Mouse (Mus musculus) induced T-regulatory cell, adult 2 months (primary cell): Measurements from ENCODE around the gene Sez6l.
A peak's percentile ranks its signal among the peaks of the same experiment; 100 is the strongest.
"Not testable (repeated sequence)": the region's sequence is repeated elsewhere in the genome, so short reads cannot be mapped to it uniquely, and the experiment has no call there.

Experiments
- DNase-seq: peaks from one replicate; pipeline ENCODE4 v3.0.0-alpha.2; 2012; ENCODE audit warnings: low read depth

Sez6l gene

GRCm38 (mm10) chr5:112431120-112431775, 145.7 kb downstream of the Sez6l start:
- peak; percentile 52 for DNase-seq

DNA sequence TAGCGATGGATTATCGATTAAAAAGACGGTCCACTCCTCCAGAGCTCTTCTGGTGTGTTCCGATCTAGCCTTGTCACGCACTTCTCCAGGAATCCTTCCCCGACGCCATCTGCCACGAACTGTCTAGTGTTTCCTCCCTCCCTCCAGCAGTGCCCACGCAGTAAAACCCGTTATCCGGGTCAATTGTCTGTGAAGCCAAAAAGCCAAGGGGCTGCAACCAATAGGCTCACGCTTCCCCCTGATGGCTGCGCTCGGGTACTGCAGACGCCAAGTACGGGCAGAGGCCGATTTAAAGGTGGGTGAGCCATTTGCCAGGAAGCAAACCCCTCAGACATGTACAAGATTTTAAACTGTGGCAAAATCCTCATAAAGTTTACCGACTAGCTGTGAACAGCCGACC, 148.0 kb downstream of the Sez6l start:
- peak; percentile 66 for DNase-seq

DNA sequence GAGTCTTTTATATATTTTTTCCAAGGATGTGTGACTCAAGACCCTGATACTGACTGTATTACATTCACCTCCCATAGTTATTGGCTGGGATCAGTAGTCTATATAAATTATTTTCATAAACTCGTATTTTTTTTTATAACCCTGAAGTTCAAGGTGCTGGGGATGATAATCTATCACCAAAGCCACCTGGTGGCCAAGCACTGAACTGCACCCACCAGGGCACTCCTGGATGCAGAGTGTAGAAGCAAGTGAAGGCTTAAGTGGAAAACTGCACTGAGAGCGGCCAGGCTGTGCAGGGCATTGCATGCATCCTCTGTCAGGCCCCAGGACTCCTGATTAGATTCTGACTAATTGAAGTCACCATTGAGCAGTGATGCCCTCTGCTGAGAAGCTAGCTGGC, 149.7 kb downstream of the Sez6l start:
- peak; percentile 78 for DNase-seq

DNA sequence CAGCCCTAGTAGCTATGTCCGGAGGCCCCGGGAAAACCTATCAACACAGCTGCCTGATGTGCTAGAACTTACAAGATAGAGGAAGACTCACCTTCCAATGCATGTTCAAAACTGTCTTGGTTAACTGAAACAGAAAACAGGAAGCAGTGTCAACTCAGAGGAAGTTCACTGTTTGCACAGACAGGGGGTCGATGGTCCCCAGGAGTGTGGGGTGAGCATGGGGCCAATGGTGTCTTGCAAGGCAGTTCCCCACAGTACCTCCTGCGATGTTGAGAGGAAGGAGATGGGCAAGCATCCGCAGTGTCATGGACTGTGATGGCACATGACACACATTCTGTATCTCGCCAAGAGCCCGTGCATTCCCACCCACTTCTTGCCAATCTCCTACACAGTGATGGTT, 150.3 kb downstream of the Sez6l start:
- DNase-seq: no peak

DNA sequence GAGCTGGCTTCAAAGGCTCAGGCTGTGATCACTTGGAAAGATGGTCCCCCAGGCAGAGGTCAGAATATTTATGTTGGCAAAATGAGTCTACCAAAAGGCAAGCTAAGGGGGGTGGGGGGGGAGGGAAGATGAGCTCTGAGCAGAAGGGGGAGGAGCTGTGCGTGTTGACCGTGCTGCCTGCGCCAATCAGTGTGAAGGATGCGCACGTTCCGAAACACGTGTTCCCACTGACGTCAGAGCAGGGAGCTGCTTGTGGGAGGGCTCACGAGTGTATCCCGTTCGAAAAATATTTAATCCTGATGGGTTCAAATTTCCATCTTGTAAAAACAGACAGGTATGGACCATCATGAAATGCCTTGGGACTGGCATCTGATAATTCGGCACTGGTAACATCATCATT, 157.4 kb downstream of the Sez6l start:
- no peak for DNase-seq

GRCm38 (mm10) chr5:112418023-112418422, 159.0 kb downstream of the Sez6l start:
- DNase-seq: no peak

DNA sequence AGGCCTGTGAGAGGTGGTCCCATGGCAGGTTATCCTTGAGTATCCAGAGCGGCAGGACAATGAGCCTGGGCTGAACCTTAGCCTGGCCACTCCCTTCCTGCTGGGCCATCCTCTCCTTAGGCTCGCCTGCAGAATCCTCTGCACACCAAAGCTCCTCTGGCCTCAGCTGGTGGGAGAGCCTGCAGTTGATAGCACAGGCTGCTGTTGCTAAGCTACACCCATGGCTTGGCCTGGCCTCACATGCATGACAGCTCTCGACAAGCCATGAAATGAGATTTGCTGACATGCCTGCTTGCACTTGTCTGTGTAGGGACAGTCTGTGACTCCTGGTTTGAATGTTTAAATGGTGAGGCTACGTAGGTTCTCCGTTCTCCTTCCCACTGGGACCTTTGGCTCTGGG, 160.3 kb downstream of the Sez6l start:
- DNase-seq: no peak

DNA sequence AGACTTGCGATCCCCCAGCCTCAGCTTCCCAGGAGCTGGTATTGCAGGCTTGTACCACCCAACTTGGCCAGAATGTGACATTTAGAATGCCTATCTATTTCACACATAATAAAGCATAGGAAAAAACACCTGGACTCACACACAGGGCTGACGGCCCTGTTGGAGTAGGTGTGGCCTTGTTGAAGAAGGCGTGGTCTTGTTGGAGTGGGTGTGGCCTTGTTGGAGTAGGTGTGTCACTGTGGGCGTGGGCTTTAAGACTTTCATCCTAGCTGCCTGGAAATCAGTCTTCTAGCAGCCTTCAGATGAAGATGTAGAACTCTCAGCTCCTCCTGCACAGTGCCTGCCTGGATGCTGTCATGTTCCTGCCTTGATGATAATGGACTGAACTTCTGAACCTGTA, 164.2 kb downstream of the Sez6l start:
- DNase-seq: not testable (repeated sequence)

DNA sequence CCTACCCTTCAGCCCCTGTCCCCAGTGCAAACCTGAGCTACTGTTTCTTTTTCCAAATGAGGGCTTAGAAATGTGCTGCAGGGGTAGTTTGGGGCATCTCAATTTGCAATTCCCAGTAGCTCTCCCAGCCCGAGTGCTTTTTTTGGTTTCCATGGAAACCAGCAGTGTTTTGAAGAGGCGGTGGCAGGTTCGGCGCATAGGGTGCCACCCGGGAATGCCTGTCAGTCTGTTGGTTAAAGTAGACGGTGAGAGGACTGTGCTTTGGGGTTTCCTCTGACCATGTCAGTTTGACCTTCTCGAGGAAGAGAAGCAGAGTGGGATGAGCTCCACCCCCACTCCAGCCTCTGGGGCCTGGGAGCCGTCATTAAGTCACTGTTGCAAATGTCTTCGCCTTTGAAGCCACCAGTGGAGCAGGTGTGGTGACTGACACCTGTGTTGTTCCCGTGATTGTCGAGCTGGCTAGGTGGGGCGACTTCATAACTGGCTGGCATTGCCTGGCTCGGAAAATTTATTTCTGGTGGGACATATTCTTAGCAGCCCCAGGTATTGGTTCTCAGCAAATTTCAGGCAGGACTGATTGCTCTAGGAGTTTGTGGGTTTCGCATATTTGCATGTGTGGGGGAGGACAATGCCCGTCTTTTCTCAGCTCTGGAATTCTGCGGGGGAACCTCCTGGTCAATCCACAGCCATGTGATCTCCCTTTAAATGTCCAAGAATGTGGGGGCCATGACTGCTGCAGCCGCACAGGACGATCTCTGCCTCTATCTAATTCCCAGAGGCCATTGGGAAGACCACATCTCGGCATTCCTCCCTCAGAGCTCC, 165.3 kb downstream of the Sez6l start:
- DNase-seq: no peak

- DNase-seq: no peak
Measured at GRCm38 (mm10) chr5:112411072-112411471, 165.9 kb downstream of the Sez6l start.

DNA sequence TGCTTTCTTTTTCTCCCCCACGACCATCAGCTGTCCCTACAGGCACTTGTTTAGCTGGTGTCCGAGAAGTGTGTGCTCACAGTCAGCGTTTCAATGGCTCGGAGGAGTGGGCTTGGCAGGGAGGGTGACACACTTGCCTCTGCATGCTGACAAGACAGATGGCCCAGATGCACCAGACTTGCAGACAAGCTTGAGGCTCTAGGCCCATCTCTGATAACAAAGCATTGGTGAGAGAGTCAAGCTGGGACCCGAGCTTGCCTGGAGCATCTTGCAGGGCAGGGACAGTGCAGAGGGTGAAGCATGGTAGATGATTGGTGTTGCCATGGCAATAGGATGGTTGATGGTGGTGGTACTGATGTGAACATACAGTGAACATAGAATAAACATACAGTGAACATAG, 167.7 kb downstream of the Sez6l start:
- DNase-seq: no peak

DNA sequence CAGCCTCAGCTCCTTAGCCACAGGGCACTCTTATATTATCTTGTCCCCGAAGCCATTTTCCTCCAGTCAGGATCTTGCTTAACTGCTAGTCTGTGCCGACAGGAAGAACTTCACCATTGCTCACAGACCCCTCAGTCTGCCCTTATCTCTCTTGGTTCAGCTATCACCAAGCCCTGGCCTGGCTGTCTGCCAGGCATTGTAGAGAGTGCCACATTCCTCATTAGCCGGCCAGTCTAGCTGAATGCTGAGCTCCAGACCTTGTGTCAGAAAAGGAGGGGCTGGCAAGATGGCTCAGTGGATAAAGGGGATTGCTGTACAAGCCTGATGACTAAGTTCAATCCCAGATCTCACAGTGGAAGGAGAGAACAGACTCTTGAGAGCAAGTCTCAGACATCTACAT, 171.0 kb downstream of the Sez6l start:
- no peak for DNase-seq

DNA sequence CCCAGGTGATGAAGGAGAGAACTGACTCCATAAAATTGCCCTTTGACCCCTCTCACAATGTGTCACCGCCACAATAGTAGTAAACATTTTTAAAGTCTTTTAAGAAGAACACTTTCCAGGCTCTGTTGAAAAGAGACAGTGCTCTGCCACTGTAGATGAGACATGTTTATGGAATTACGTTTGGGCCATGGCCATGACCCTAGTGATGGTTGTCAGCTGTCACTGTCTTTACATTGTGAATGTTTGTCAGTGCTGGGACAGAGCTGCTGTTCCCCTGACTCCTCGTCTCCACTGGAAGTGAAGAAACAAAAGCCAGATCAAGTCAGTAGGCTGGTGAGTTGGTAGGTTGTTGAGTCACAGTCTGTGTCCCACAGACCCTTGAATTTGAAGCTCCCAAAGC, 174.5 kb downstream of the Sez6l start:
- DNase-seq: no peak

GRCm38 (mm10) chr5:112399284-112399683, 177.7 kb downstream of the Sez6l start:
- DNase-seq: no peak

GRCm38 (mm10) chr5:112396066-112396465, 180.9 kb downstream of the Sez6l start:
- no peak for DNase-seq

DNA sequence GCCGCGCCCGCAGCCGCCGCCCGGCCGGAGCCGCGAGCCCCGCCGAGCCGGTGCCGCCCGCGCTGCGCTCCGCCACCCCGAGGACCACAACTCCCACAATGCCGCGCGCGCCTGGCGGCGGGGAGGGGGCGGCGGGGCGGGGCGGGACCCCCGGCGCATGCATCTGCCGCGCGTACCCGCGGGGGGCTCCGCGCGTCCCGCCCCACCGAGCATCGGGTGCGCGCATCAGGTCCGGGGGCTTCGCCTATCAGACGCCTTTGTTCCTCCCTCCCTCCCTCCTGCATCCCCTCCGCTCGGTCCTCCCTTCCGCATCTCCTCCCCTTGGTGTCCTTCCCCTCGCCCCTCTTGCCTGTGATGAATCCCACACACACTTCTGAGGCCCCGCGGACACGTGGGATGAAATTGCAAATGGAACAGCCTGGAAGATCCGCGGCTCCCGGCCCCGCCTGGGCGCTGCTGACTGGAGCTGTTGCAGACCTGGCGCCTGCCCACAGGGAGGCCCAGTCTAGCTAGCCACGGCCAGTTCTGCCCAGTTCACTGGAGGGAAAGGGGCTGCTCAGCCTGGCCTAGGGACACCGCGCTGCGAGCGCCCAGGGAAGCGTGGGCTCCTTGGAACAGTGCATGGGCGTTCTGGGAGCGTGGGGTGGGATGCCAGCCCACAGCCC, 182.1 kb downstream of the Sez6l start, which contains the start of gene Asphd2:
Gene Asphd2 (minus strand): TSS at position 88 of the 665 bp plus-strand sequence.
- DNase-seq: no peak

GRCm38 (mm10) chr5:112394415-112394763, 182.6 kb downstream of the Sez6l start:
- no peak for DNase-seq

DNA sequence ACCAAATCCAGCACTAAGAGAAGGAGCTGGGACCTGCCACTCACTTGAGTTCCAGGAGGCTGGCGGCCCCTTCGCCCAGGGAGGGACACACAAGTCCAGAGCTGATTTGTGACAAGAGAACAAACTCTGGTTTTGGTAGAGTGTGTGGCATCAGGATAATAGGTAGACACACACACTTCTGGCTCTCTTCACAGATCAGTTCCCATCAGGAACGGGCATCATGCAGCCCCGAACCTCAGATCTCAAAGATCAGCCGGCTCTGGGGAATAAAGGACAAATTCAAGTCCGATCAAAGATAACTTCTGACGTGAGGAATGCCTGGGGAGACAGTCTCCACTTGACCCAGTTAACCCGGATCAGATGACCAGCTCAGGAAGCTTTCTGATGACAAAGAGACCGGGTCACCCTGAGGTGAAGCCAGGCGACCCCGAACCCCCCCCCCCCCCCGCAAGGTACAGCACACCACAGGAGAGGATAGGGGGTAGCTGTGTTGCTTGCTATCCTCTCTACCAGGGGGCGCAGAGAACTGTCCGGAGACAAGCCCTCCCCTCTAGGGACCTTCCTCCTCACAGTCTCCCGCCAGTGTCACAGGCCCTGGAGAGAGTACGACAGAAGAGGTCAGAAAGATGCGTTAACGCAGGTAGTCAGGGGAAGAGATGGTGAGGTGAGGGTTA, 183.1 kb downstream of the Sez6l start:
- no peak for DNase-seq

DNA sequence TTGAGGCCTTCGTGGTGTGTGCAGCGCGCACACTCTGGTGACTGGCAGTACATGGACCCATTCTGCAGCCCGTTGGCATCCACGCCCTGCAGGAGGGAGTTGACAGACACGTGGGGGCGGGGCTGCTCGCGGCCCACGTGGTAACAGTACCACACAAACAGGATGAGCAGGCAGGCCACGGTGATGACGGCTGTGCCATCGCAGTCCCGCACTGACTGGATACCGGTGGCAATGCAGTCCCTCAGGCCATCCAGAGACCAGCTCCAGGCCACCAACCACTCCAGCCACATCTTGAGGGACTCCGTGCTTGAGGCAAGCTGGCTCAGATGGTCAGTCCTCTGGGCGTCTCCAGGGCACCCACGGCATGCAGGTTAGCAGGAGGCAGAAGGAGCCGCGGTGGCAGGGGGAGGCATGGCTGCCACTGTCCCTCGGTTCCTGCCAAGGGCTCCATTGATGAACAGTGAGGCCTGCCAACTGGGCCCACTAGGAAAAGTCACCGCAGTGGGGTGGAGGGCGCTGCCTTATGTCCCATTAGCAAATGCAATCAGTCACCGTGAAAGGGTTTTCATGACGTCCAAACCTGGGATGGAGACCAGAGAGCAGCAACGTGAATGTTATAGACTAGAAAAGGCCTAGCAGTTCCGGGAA, 185.2 kb downstream of the Sez6l start:
- peak; percentile 34 for DNase-seq

GRCm38 (mm10) chr5:112391002-112391401, 186.0 kb downstream of the Sez6l start:
- no peak for DNase-seq

DNA sequence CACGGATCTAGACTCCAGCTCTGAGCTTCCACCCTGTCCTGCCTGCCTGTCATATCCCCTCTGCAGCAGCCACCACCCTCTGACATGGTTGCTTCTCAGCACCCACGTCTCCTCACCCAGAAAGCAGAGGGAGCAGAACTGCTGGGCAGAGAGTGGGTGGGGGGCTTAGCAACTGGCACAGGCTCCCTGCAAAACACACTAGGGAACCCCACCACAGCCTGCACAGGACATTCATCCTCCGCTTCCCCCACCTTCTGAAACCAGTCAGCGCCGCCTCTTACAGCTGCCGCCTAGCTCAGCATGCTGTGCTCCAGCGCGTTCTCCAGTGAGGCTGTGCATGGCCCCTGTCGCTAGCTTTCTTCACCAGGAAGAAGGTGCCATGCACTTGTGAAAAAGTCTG, 187.6 kb downstream of the Sez6l start:
- DNase-seq: no peak

GRCm38 (mm10) chr5:112385973-112386372, 191.0 kb downstream of the Sez6l start:
- peak; percentile 48 for DNase-seq
